Mouse (Mus musculus) limb, embryonic 13.5 days (tissue): Measurements from ENCODE around the gene Trim32. TPM values are rescaled to one million over a fixed set of nuclear protein-coding genes. Genes with fewer than 3 reads are reported as not detected.
A peak's percentile ranks its signal among the peaks of the same experiment; 100 is the strongest.

Experiments used
- ATAC-seq: fragments of 200-750 bp; cut with Nextera tagmentation; 2 replicates; pipeline ENCODE4 v1.8.0; 2017; ENCODE audit warnings: low read depth, moderate number of reproducible peaks, moderate TSS enrichment; ENCODE audit not compliant: low FRiP score
- H3K27ac ChIP-seq: fragments of 300-500 bp; sonication (generic); 2 replicates; pipeline ENCODE4 v1.5.1; 2015; ENCODE audit warnings: inconsistent platforms, mild to moderate bottlenecking, moderate library complexity
- H3K27me3 ChIP-seq: fragments of 300-500 bp; sonication (generic); 2 replicates; pipeline ENCODE4 v1.6.1; 2015; ENCODE audit warnings: mild to moderate bottlenecking, inconsistent platforms
- H3K36me3 ChIP-seq: fragments of 300-500 bp; sonication (generic); 2 replicates; pipeline ENCODE4 v1.6.1; 2015; ENCODE audit warnings: inconsistent platforms, mild to moderate bottlenecking, moderate library complexity
- H3K4me1 ChIP-seq: fragments of 300-500 bp; sonication (generic); 2 replicates; pipeline ENCODE4 v1.6.1; 2015; ENCODE audit warnings: inconsistent platforms
- H3K4me2 ChIP-seq: fragments of 300-500 bp; sonication (generic); replicated peaks from 2 replicates; pipeline ENCODE4 v1.6.1; 2015; ENCODE audit warnings: inconsistent platforms, mild to moderate bottlenecking, moderate library complexity
- H3K4me3 ChIP-seq: fragments of 300-500 bp; sonication (generic); 2 replicates; pipeline ENCODE4 v1.5.1; 2015; ENCODE audit warnings: moderate library complexity, mild to moderate bottlenecking, inconsistent platforms
- H3K9ac ChIP-seq: fragments of 300-500 bp; sonication (generic); 2 replicates; pipeline ENCODE4 v1.6.1; 2015; ENCODE audit warnings: mild to moderate bottlenecking, inconsistent platforms
- H3K9me3 ChIP-seq: fragments of 300-500 bp; sonication (generic); 2 replicates; pipeline ENCODE4 v1.6.1; 2016; ENCODE audit warnings: inconsistent platforms
- WGBS: fragments of 180-500 bp; shearing (Covaris S2); methylation state at CpG from one replicate; pipeline ENCODE4 v1.1.7; 2015; 5-methylcytosine and 5-hydroxymethylcytosine counted together
- polyA plus RNA-seq: library from polyadenylated mRNA; unstranded; fragments of >200 nt; fragmentation: Nextera tagmentation; extraction: Ambion mirVana; gene quantifications from 2 replicates; pipeline ENCODE4 v1.2.1, GENCODE M21; 2015

Trim32 gene
- polyA plus RNA-seq, 1 experiment from 2014 or later = 64.4 TPM

DNA sequence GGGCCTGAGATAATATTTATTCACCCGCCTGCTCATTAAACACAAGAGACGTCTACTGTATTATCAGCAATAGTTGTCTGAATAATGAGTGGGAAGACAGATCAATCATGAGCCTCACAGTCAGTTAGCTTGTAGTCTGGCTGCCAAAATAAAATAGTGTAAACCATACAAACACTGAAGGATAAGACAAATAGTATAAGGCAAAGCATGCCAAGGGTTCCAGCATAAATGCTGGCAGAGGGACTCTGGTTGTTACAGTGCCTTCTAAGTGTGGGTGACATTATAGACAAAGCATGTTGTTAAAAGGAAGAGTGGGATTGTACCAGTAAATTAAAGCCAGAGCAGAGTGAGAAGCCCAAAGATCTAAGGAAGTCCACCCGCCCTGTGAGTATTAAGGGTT is 15.3 kb downstream of the Trim32 start:
- Histone ChIP-seq H3K36me3 (peaks cover 59% of the 10 kb centered on the region), H3K27me3 (no peaks in the 10 kb centered on the region), H3K4me2 (no peak overlapping the region), H3K27ac (no peak overlapping the region), H3K4me1 (peaks cover 13% of the 10 kb centered on the region; the same call in 1 of the 2 replicates), H3K4me3 (no peak overlapping the region), H3K9ac (no peak overlapping the region), H3K9me3 (no peaks in the 10 kb centered on the region)
- WGBS = 71% methylated on average over 3 of the region's 3 CpGs
- no peak for ATAC-seq

DNA sequence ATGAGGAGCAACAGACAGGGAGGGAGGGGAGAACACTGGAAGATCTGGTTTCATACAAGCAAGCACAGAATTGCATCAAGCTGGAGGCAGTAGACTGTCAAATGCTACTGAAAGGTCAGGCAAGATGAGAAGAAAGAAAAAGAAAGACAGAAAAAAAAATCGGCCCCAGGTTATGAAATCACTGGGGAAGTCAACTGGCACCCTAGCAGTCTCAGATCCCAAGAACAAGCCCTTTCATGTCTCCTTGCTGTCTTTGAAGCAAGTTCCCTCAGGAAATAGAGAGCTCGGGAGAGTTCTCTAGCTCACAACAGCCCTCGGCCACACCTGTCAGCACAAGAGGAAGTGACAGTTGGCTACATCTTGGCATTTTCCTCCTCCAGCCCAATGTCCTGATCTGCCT is 33.4 kb downstream of the Trim32 start:
- Histone ChIP-seq H3K9me3 (no peaks in the 10 kb centered on the region), H3K4me2 (no peak overlapping the region), H3K27me3 (no peaks in the 10 kb centered on the region), H3K27ac (no peak overlapping the region), H3K9ac (no peak overlapping the region), H3K4me3 (no peak overlapping the region), H3K4me1 (0 out of 2 replicates have a peak, but pooled peaks cover 3% of the 10 kb centered on the region), H3K36me3 (no peaks in the 10 kb centered on the region)
- ATAC-seq = no peak
- 67% methylated on average over 3 of the region's 3 CpGs for WGBS

DNA sequence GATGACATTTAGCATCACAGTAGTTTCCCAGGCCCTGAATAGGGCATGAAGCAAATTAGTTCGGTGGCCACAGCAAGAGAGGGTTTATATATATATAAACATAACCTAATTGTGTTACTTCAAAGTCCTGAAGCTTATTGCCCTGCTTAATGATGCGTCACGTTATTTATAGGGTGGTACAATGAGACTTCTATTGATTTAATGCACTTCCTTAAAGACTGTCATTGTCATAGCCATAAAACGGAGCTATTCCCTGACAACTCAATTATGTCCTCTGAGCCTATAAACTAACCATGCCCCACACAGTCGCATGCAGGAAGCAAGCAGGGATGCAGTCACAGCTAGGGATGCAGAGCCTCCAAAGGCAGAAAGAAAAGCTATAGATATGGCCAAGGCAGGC is 37.8 kb downstream of the Trim32 start:
- H3K4me3 ChIP-seq = no peak overlapping the region
- no peak overlapping the region for H3K4me2 ChIP-seq
- ATAC-seq = no peak
- no peak overlapping the region for H3K27ac ChIP-seq
- no peaks in the 10 kb centered on the region for H3K9me3 ChIP-seq
- 14% methylated on average over 5 of the region's 5 CpGs for WGBS
- no peaks in the 10 kb centered on the region; the same call in 1 of the 2 replicates for H3K27me3 ChIP-seq
- 0 out of 2 replicates have a peak, but pooled peaks cover 3% of the 10 kb centered on the region for H3K4me1 ChIP-seq
- H3K9ac ChIP-seq = no peak overlapping the region
- H3K36me3 ChIP-seq = no peaks in the 10 kb centered on the region

DNA sequence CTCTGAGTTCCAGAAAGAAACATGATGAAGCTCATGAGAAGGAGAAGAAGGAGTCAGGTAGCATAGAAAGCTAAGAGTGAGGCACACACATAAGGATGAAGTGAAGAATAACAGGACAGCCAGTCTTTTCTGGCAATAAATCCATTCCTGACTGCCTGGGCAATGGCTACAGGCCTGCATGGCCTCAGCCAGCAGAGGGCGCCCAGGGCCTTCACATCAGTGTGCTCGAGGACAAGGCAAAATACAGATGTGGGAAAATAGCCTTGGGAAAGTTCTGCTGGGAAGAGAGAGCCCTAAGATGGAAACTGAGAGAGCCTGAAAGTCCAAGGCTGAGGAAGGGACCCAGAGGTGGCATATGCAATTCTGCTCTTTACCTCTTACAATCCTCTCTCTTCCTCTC is 49.9 kb downstream of the Trim32 start:
- peaks cover 9% of the 10 kb centered on the region; the same call in 1 of the 2 replicates for H3K27me3 ChIP-seq
- H3K27ac ChIP-seq = no peak overlapping the region
- no peak overlapping the region for H3K4me2 ChIP-seq
- peaks cover 6% of the 10 kb centered on the region for H3K4me1 ChIP-seq
- no peaks in the 10 kb centered on the region for H3K36me3 ChIP-seq
- H3K9ac ChIP-seq = no peak overlapping the region
- no peak overlapping the region for H3K4me3 ChIP-seq
- 0% methylated on average over 2 of the region's 2 CpGs for WGBS
- H3K9me3 ChIP-seq = no peaks in the 10 kb centered on the region
- peak; percentile 86 for ATAC-seq

DNA sequence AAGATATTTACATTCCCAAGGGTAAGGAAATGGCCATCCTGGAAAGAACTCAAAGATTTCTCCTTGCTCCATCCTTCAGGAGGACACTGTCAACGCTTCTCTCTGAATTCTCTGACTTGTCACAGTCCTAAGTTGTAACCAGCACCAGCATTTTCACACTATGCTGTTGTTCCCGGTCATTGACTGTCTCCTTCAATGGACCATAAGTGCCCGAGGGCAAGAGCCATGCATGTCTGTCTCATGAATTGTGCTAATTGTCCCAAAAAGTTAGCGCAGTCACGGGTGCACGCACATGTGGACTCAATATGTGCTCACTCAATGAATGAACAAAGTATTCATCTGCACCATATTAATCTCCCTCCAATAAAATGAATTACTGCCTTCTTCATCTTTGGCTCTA is 58.4 kb downstream of the Trim32 start:
- Histone ChIP-seq H3K36me3 (no peaks in the 10 kb centered on the region), H3K4me2 (no peak overlapping the region), H3K4me3 (no peak overlapping the region), H3K27ac (no peak overlapping the region), H3K9me3 (no peaks in the 10 kb centered on the region), H3K4me1 (peaks cover 16% of the 10 kb centered on the region), H3K9ac (no peak overlapping the region), H3K27me3 (no peaks in the 10 kb centered on the region)
- ATAC-seq = no peak
- 54% methylated on average over 6 of the region's 6 CpGs for WGBS
